Mouse (Mus musculus) embryonic facial prominence, embryonic 11.5 days (tissue): ENCODE data around the gene Bpifa1. TPM values are rescaled to one million over a fixed set of nuclear protein-coding genes. Genes with fewer than 3 reads are reported as not detected.

Experiments
- ATAC-seq: fragments of 200-750 bp; cut with Nextera tagmentation; replicated peaks from 2 replicates; pipeline ENCODE4 v1.8.0; 2017; ENCODE audit warnings: low read depth; ENCODE audit not compliant: insufficient number of reproducible peaks, low FRiP score, low TSS enrichment
- DNase-seq: peaks from one replicate; pipeline ENCODE4 v3.0.0-alpha.2; 2015; ENCODE audit warnings: low spot score
- H3K27ac ChIP-seq: fragments of 300-500 bp; sonication (generic); replicated peaks from 2 replicates; pipeline ENCODE4 v1.5.1; 2014; ENCODE audit warnings: mild to moderate bottlenecking, low read depth, low read length, control low read depth
- H3K27me3 ChIP-seq: fragments of 300-500 bp; sonication (generic); 2 replicates; pipeline ENCODE4 v1.6.1; 2014; ENCODE audit warnings: mild to moderate bottlenecking, low read length, moderate library complexity, mixed read lengths; ENCODE audit not compliant: control insufficient read depth, insufficient read depth
- H3K36me3 ChIP-seq: fragments of 300-500 bp; sonication (generic); replicated peaks from 2 replicates; pipeline ENCODE4 v1.6.1; 2014; ENCODE audit warnings: low read depth, mild to moderate bottlenecking, low read length, moderate library complexity, mixed read lengths; ENCODE audit not compliant: control insufficient read depth, insufficient read depth
- H3K4me1 ChIP-seq: fragments of 300-500 bp; sonication (generic); 2 replicates; pipeline ENCODE4 v1.6.1; 2014; ENCODE audit warnings: low read length, mixed read lengths; ENCODE audit not compliant: control insufficient read depth, insufficient read depth
- H3K4me2 ChIP-seq: fragments of 300-500 bp; sonication (generic); 2 replicates; pipeline ENCODE4 v1.6.1; 2014; ENCODE audit warnings: low read depth, mild to moderate bottlenecking, control low read depth, low read length, moderate library complexity
- H3K4me3 ChIP-seq: fragments of 300-500 bp; sonication (generic); 2 replicates; pipeline ENCODE4 v1.5.1; 2014; ENCODE audit warnings: low read depth, low read length, control low read depth
- H3K9ac ChIP-seq: fragments of 300-500 bp; sonication (generic); replicated peaks from 2 replicates; pipeline ENCODE4 v1.6.1; 2014; ENCODE audit warnings: mild to moderate bottlenecking, control low read depth, low read length
- H3K9me3 ChIP-seq: fragments of 300-500 bp; sonication (generic); replicated peaks from 2 replicates; pipeline ENCODE4 v1.6.1; 2016; ENCODE audit warnings: mild to moderate bottlenecking, low read length, inconsistent platforms, mixed read lengths; ENCODE audit not compliant: control insufficient read depth
- WGBS: fragments of 180-500 bp; shearing (Covaris S2); extraction: QIAGEN DNeasy Blood & Tissue Kit; methylation state at CpG from one replicate; pipeline ENCODE4 v1.1.7; 2014; 5-methylcytosine and 5-hydroxymethylcytosine counted together
- polyA plus RNA-seq: library from polyadenylated mRNA; unstranded; fragments of >200 nt; fragmentation: Nextera tagmentation; extraction: Ambion mirVana; gene quantifications from 2 replicates; pipeline ENCODE4 v1.2.1, GENCODE M21; 2014

Gene Bpifa1
- polyA plus RNA-seq, 1 experiment from 2014 or later = not detected

GRCm38 (mm10) chr2:154187468-154187867 lies 44.8 kb downstream of the Bpifa1 start:
- WGBS = 42% methylated on average over 5 of the region's 5 CpGs

GRCm38 (mm10) chr2:154189877-154190434 lies 47.3 kb downstream of the Bpifa1 start:
- H3K4me3 ChIP-seq = no peak overlapping the region
- ATAC-seq (no peak), DNase-seq (no peak)
- H3K4me1 ChIP-seq = no peaks in the 10 kb centered on the region
- WGBS = 78% methylated on average over 7 of the region's 7 CpGs
- no peak overlapping the region for H3K27ac ChIP-seq
- no peak overlapping the region for H3K9ac ChIP-seq
- H3K4me2 ChIP-seq = no peak overlapping the region
- H3K9me3 ChIP-seq = no peaks in the 10 kb centered on the region
- H3K27me3 ChIP-seq = no peaks in the 10 kb centered on the region
- H3K36me3 ChIP-seq = no peaks in the 10 kb centered on the region

More at GRCm38 (mm10) chr2:154187468-154187867, 44.8 kb downstream of the Bpifa1 start:
- ATAC-seq (no peak), DNase-seq (peak; percentile 33)
- H3K27me3 ChIP-seq = no peaks in the 10 kb centered on the region
- H3K4me2 ChIP-seq = no peak overlapping the region
- H3K27ac ChIP-seq = no peak overlapping the region
- H3K36me3 ChIP-seq = no peaks in the 10 kb centered on the region
- no peak overlapping the region for H3K9ac ChIP-seq
- H3K4me1 ChIP-seq = no peaks in the 10 kb centered on the region
- H3K4me3 ChIP-seq = no peak overlapping the region
- H3K9me3 ChIP-seq = no peaks in the 10 kb centered on the region

- ATAC-seq = no peak
- Histone ChIP-seq H3K4me1 (no peaks in the 10 kb centered on the region), H3K27ac (no peak within 1 kb of the TSS), H3K9me3 (no peaks in the 10 kb centered on the region), H3K4me3 (no peak within 1 kb of the TSS), H3K36me3 (no peaks in the 10 kb centered on the region), H3K4me2 (no peak within 1 kb of the TSS), H3K9ac (no peak within 1 kb of the TSS), H3K27me3 (no peaks in the 10 kb centered on the region)
- 81% methylated on average over 11 of the region's 11 CpGs for WGBS
- DNase-seq = no peak
Measured at GRCm38 (mm10) chr2:154190546-154191258, 48.0 kb downstream of the Bpifa1 start, which contains the start of gene Bpifb1. Bpifb1 (plus strand) TSS chr2:154190818.

- Histone ChIP-seq H3K4me2 (no peak overlapping the region), H3K4me1 (no peaks in the 10 kb centered on the region), H3K4me3 (no peak overlapping the region), H3K27me3 (no peaks in the 10 kb centered on the region), H3K9me3 (no peaks in the 10 kb centered on the region), H3K9ac (no peak overlapping the region), H3K27ac (no peak overlapping the region), H3K36me3 (no peaks in the 10 kb centered on the region)
- 77% methylated on average over 2 of the region's 2 CpGs for WGBS
- ATAC-seq (no peak), DNase-seq (no peak)
Measured at GRCm38 (mm10) chr2:154192141-154192540, 49.5 kb downstream of the Bpifa1 start.

GRCm38 (mm10) chr2:154193071-154193470 lies 50.4 kb downstream of the Bpifa1 start:
- WGBS = 84% methylated on average over 4 of the region's 4 CpGs
- no peak for ATAC-seq
- no peak for DNase-seq
- Histone ChIP-seq H3K4me3 (no peak overlapping the region), H3K36me3 (no peaks in the 10 kb centered on the region), H3K9ac (no peak overlapping the region), H3K9me3 (no peaks in the 10 kb centered on the region), H3K27ac (no peak overlapping the region), H3K27me3 (no peaks in the 10 kb centered on the region), H3K4me1 (no peaks in the 10 kb centered on the region), H3K4me2 (no peak overlapping the region)

GRCm38 (mm10) chr2:154193994-154194504 lies 51.4 kb downstream of the Bpifa1 start:
- no peak for ATAC-seq
- WGBS = 80% methylated on average over 5 of the region's 5 CpGs
- no peaks in the 10 kb centered on the region for H3K4me1 ChIP-seq
- H3K27me3 ChIP-seq = no peaks in the 10 kb centered on the region
- no peak overlapping the region for H3K4me3 ChIP-seq
- H3K27ac ChIP-seq = no peak overlapping the region
- no peak overlapping the region for H3K4me2 ChIP-seq
- no peaks in the 10 kb centered on the region for H3K36me3 ChIP-seq
- H3K9ac ChIP-seq = no peak overlapping the region
- no peaks in the 10 kb centered on the region for H3K9me3 ChIP-seq
- no peak for DNase-seq

- no peak for ATAC-seq
Measured at GRCm38 (mm10) chr2:154197036-154197435, 54.4 kb downstream of the Bpifa1 start.

More at GRCm38 (mm10) chr2:154197036-154197435, 54.4 kb downstream of the Bpifa1 start:
- Histone ChIP-seq H3K9me3 (no peaks in the 10 kb centered on the region), H3K9ac (no peak overlapping the region), H3K4me3 (no peak overlapping the region), H3K36me3 (no peaks in the 10 kb centered on the region), H3K4me1 (no peaks in the 10 kb centered on the region), H3K27me3 (no peaks in the 10 kb centered on the region), H3K27ac (no peak overlapping the region), H3K4me2 (no peak overlapping the region)
- WGBS = 89% methylated on average over 9 of the region's 9 CpGs
- no peak for DNase-seq
